Mouse (Mus musculus): ENCODE measurements around the gene Msl3l2. TPM values are rescaled to one million over a fixed set of nuclear protein-coding genes. Genes with fewer than 3 reads are reported as not detected.

Gene Msl3l2
- polyA plus RNA-seq, 1 experiment, result 3.3 TPM

Other genes starting within 250 kb of the Msl3l2 start
- gene Tbc1d32, start 121.8 kb downstream of the Msl3l2 start, polyA plus RNA-seq (2012; rRNA removed), result 1.9 and 2.1 TPM in 2 replicates